Mouse (Mus musculus): ENCODE results near the gene Ttc1. TPM values are rescaled to one million over a fixed set of nuclear protein-coding genes. Genes with fewer than 3 reads are reported as not detected.
A peak's percentile ranks its signal among the peaks of the same experiment; 100 is the strongest.

Gene Ttc1
- total and polyA plus RNA-seq, 2 experiments: 5.9 to 15.8 TPM

DNA sequence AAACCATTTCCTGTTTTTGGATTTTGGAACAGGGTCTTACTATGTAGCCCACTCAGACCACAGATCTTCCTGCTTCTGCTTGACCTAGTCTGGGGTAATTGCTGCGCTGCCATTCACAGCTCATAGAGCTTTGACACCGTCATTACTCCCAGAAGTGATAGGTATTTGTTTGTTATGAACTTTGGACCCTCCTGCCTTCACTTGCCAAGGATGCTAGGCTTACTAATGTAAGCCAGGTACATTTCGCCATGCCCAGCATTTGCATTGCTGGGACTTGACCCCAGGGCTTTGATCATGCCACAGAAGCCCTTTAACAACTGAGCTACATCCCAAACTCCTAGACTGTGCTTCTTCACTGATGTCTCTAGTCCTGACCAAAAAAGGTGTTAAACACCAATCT is 47.5 kb downstream of the Ttc1 start:
- no peak overlapping the region for H3K4me3 ChIP-seq (ENCODE audit: insufficient read depth, low read depth, low read length)
- DNase-seq (ENCODE audit: extremely low read depth, low read depth, low spot score): peak; percentile 91
- TF ChIP-seq POLR2A (IDR thresholded peaks at IDR 0.05; ENCODE audit: extremely low read depth, insufficient read depth, low read length): no peak
- TF ChIP-seq CTCF (IDR thresholded peaks at IDR 0.05; ENCODE audit: low read depth, low read length): no peak
- 26% methylated on average over 3 of the region's 3 CpGs for WGBS
- H3K79me2 ChIP-seq (ENCODE audit: control insufficient read depth, insufficient read depth, low read length): 0 out of 2 replicates have a peak, but pooled peaks cover 2% of the 10 kb centered on the region
- H3K27me3 ChIP-seq (ENCODE audit: control insufficient read depth, insufficient read depth, low read length): no peaks in the 10 kb centered on the region
- H3K9ac ChIP-seq (ENCODE audit: low read depth, low read length): no peak overlapping the region
- peaks cover 18% of the 10 kb centered on the region for H3K36me3 ChIP-seq (ENCODE audit: control insufficient read depth, insufficient read depth, low read length)
- H3K4me1 ChIP-seq (ENCODE audit: control insufficient read depth, insufficient read depth, low read length): peaks cover 12% of the 10 kb centered on the region
- H3K27ac ChIP-seq (replicated peaks; ENCODE audit: insufficient read depth, low read depth, low read length): no peak overlapping the region

DNA sequence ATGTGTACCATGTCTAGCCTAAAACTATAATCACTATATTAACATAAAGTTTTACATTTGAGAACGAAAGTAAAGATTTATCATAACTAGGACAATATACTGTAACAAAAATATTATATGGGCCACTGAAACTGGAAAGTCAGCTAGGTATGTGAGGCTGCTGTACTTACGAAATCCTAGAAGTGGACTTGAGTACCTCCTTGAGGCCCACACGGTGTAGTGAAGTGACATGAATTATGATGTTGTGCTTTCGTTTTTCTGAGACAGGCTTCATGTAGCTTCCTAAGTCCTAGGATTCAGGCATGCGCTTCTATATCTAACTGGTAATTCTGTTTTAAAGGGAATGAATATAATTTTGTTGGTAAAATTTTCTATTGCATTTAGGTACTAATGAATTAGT is 49.2 kb downstream of the Ttc1 start:
- no peak for TF ChIP-seq POLR2A (IDR thresholded peaks at IDR 0.05; ENCODE audit: extremely low read depth, insufficient read depth, low read length)
- H3K9ac ChIP-seq (ENCODE audit: low read depth, low read length): no peak overlapping the region
- H3K79me2 ChIP-seq (ENCODE audit: control insufficient read depth, insufficient read depth, low read length): 0 out of 2 replicates have a peak, but pooled peaks cover 2% of the 10 kb centered on the region
- WGBS: 65% methylated on average over 5 of the region's 5 CpGs
- no peak overlapping the region for H3K4me3 ChIP-seq (ENCODE audit: insufficient read depth, low read depth, low read length)
- H3K4me1 ChIP-seq (ENCODE audit: control insufficient read depth, insufficient read depth, low read length): peaks cover 12% of the 10 kb centered on the region
- H3K27me3 ChIP-seq (ENCODE audit: control insufficient read depth, insufficient read depth, low read length): no peaks in the 10 kb centered on the region
- peak; percentile 31 for DNase-seq (ENCODE audit: extremely low read depth, low read depth, low spot score)
- peaks cover 12% of the 10 kb centered on the region for H3K36me3 ChIP-seq (ENCODE audit: control insufficient read depth, insufficient read depth, low read length)
- H3K27ac ChIP-seq (replicated peaks; ENCODE audit: insufficient read depth, low read depth, low read length): no peak overlapping the region

DNA sequence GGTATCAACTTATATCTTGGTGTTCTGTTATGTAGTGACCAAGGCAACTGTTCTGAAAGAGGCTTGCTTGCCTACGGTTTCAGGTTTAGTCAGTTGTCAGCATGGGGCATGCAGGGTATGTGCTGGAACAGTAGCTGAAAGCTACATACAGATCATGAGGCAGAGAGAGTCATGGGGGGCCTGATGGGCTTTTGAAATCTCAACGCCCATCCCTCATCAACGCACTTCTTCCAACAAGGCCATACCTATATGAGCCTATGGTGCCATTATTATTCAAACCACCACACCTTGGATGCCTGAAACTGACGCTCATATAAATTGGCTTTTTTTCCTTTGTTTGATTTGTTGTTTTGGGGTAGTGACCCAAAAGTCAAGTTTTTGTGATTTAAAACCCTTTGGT is 51.2 kb downstream of the Ttc1 start:
- no peak overlapping the region for H3K27ac ChIP-seq (replicated peaks; ENCODE audit: insufficient read depth, low read depth, low read length)
- 0 out of 2 replicates have a peak, but pooled peaks cover 2% of the 10 kb centered on the region for H3K79me2 ChIP-seq (ENCODE audit: control insufficient read depth, insufficient read depth, low read length)
- WGBS: 97% methylated on average over 4 of the region's 4 CpGs
- H3K4me1 ChIP-seq (ENCODE audit: control insufficient read depth, insufficient read depth, low read length): peaks cover 12% of the 10 kb centered on the region
- TF ChIP-seq CTCF (IDR thresholded peaks at IDR 0.05; ENCODE audit: low read depth, low read length): no peak
- no peak for TF ChIP-seq POLR2A (IDR thresholded peaks at IDR 0.05; ENCODE audit: extremely low read depth, insufficient read depth, low read length)
- no peak overlapping the region for H3K4me3 ChIP-seq (ENCODE audit: insufficient read depth, low read depth, low read length)
- peaks cover 25% of the 10 kb centered on the region for H3K36me3 ChIP-seq (ENCODE audit: control insufficient read depth, insufficient read depth, low read length)
- H3K9ac ChIP-seq (ENCODE audit: low read depth, low read length): no peak overlapping the region
- H3K27me3 ChIP-seq (ENCODE audit: control insufficient read depth, insufficient read depth, low read length): no peaks in the 10 kb centered on the region
- DNase-seq (ENCODE audit: extremely low read depth, low read depth, low spot score): no peak

DNA sequence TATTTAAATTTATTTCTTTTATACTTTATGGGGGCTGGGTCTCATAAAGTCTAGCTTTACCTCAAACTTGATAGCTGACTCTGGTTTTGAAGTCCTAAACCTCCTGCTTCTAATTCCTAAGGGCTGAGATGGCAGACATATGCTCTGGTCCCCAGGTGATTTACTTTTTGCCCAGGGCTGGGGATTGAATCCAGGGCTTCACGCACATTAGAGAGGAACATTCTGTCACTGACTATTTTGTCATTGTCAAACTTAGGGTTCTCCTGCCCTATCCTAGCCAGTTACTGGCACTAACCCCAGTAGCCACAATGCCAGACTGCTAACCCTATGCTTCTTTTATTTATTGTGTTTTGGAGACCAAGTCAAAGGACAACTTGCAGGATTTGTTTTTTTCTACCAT is 59.0 kb downstream of the Ttc1 start:
- 100% methylated on average over 1 of the region's 1 CpGs for WGBS
- TF ChIP-seq CTCF (IDR thresholded peaks at IDR 0.05; ENCODE audit: low read depth, low read length) (no peak), POLR2A (IDR thresholded peaks at IDR 0.05; ENCODE audit: extremely low read depth, insufficient read depth, low read length) (no peak)
- peaks cover 5% of the 10 kb centered on the region; the same call in 1 of the 2 replicates for H3K79me2 ChIP-seq (ENCODE audit: control insufficient read depth, insufficient read depth, low read length)

DNA sequence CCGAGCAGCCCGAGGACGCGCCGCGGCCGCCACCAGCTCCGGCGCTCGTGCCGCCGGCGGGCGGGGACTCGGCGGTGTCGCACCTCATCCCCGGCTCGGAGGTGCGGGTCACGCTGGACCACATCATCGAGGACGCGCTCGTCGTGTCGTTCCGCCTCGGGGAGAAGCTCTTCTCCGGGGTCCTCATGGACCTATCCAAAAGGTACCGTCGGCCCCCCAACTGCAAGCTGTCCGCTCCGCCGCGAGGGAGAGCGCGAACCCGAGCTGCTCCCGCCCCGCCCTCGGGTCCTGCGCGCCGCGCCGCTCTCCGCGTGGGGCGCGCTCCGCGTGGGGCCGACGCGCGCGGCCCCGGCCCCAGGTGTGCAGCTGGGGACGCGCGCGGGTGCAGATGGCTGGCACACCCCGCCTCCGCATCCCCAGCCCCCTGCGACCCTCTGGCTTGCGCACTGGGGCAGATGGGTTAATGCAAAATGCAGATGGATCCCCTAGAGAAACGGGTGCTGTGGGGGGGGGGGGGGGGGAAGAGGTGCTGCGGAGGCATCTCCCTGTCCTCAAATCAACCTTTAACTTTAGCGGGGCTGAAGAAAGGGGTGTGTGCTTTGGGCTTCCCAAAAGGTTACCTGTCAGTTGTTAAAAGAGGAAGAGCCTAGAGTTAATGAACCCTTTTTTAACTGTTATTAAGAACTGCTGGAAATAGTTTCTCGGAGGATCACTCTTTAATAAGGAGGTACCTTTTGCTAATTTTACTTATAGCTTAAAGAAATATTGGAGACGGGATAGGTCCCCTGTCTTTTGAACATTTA is 65.2 kb downstream of the Ttc1 start:
- Histone ChIP-seq H3K27me3 (ENCODE audit: control insufficient read depth, insufficient read depth, low read length) (no peaks in the 10 kb centered on the region), H3K27ac (replicated peaks; ENCODE audit: insufficient read depth, low read depth, low read length) (peak overlapping the region; percentile 52), H3K4me3 (ENCODE audit: insufficient read depth, low read depth, low read length) (peak overlapping the region; percentile 83), H3K4me1 (ENCODE audit: control insufficient read depth, insufficient read depth, low read length) (peaks cover 4% of the 10 kb centered on the region; the same call in 1 of the 2 replicates), H3K9ac (ENCODE audit: low read depth, low read length) (peak overlapping the region; percentile 90), H3K79me2 (ENCODE audit: control insufficient read depth, insufficient read depth, low read length) (peaks cover 7% of the 10 kb centered on the region; the same call in 1 of the 2 replicates), H3K36me3 (ENCODE audit: control insufficient read depth, insufficient read depth, low read length) (peaks cover 10% of the 10 kb centered on the region; the same call in 1 of the 2 replicates)
- 2% methylated on average over 72 of the region's 72 CpGs for WGBS
- no peak for DNase-seq (ENCODE audit: extremely low read depth, low read depth, low spot score)
- TF ChIP-seq POLR2A (IDR thresholded peaks at IDR 0.05; ENCODE audit: extremely low read depth, insufficient read depth, low read length): 0 out of 2 replicates have a peak, but pooled peaks have one; percentile 22
- no peak for TF ChIP-seq CTCF (IDR thresholded peaks at IDR 0.05; ENCODE audit: low read depth, low read length)

More for the DNA sequence above, 59.0 kb downstream of the Ttc1 start:
- no peak overlapping the region for H3K4me3 ChIP-seq (ENCODE audit: insufficient read depth, low read depth, low read length)
- DNase-seq (ENCODE audit: extremely low read depth, low read depth, low spot score): no peak
- no peaks in the 10 kb centered on the region for H3K4me1 ChIP-seq (ENCODE audit: control insufficient read depth, insufficient read depth, low read length)
- no peak overlapping the region for H3K27ac ChIP-seq (replicated peaks; ENCODE audit: insufficient read depth, low read depth, low read length)
- H3K27me3 ChIP-seq (ENCODE audit: control insufficient read depth, insufficient read depth, low read length): no peaks in the 10 kb centered on the region
- H3K36me3 ChIP-seq (ENCODE audit: control insufficient read depth, insufficient read depth, low read length): peaks cover 39% of the 10 kb centered on the region
- H3K9ac ChIP-seq (ENCODE audit: low read depth, low read length): no peak overlapping the region
